Mouse (Mus musculus) limb, embryonic 10.5 days (tissue): ENCODE results near the gene Obscn. TPM values are rescaled to one million over a fixed set of nuclear protein-coding genes. Genes with fewer than 3 reads are reported as not detected.

Source experiments
- DNase-seq: peaks from one replicate; pipeline ENCODE4 v3.0.0-alpha.2; 2017; ENCODE audit warnings: low spot score
- H3K27ac ChIP-seq: fragments of 300-500 bp; sonication (generic); 2 replicates; pipeline ENCODE4 v1.5.1; 2016; ENCODE audit warnings: mild to moderate bottlenecking
- H3K27me3 ChIP-seq: fragments of 300-500 bp; sonication (generic); 2 replicates; pipeline ENCODE4 v1.6.1; 2016; ENCODE audit warnings: low read depth, mild to moderate bottlenecking; ENCODE audit not compliant: poor library complexity, severe bottlenecking
- H3K36me3 ChIP-seq: fragments of 300-500 bp; sonication (generic); 2 replicates; pipeline ENCODE4 v1.6.1; 2016; ENCODE audit warnings: mild to moderate bottlenecking, moderate library complexity
- H3K4me1 ChIP-seq: fragments of 300-500 bp; sonication (generic); 2 replicates; pipeline ENCODE4 v1.6.1; 2016
- H3K4me3 ChIP-seq: fragments of 300-500 bp; sonication (generic); 2 replicates; pipeline ENCODE4 v1.5.1; 2016; ENCODE audit warnings: mild to moderate bottlenecking, moderate library complexity
- H3K9me3 ChIP-seq: fragments of 300-500 bp; sonication (generic); replicated peaks from 2 replicates; pipeline ENCODE4 v1.6.1; 2016; ENCODE audit warnings: mild to moderate bottlenecking
- WGBS: fragments of 180-500 bp; shearing (Covaris S2); methylation state at CpG from one replicate; pipeline ENCODE4 v1.1.7; 2016; 5-methylcytosine and 5-hydroxymethylcytosine counted together
- microRNA-seq: library from miRNA; unstranded; fragments of <30 nt; microRNA quantifications from one replicate; pipeline ENCODE4, GENCODE M21; 2017
- polyA plus RNA-seq: library from polyadenylated mRNA; unstranded; fragments of >200 nt; fragmentation: Nextera tagmentation; extraction: Ambion mirVana; gene quantifications from 2 replicates; pipeline ENCODE4 v1.2.1, GENCODE M21; 2016

Gene Obscn
- polyA plus RNA-seq, 1 experiment from 2014 or later = 0.13 TPM

DNA sequence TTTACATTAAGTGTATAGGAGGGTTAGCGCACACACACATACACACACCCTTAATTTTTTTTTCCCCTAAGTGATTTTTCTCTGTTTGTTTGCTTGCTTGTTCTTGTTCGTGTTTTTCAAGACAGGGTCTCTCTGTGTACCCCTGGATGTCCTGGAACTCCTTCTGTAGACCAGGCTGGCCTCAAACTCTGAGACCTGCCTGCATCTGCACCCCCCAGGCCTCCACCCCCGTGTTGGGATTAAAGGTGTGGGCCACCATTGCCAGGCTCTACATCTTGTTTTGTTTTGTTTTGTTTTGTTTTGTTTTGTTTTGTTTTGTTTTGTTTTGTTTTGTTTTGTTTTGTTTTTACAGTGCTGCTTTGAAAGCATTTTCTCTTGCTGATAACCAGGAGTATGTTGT is 188.9 kb downstream of the Obscn start:
- peaks cover 11% of the 10 kb centered on the region for H3K4me1 ChIP-seq
- H3K4me3 ChIP-seq = no peak overlapping the region
- 73% methylated on average over 3 of the region's 3 CpGs for WGBS
- no peaks in the 10 kb centered on the region for H3K36me3 ChIP-seq
- no peak overlapping the region for H3K27ac ChIP-seq
- H3K27me3 ChIP-seq = peaks cover 86% of the 10 kb centered on the region
- DNase-seq = no peak
- no peaks in the 10 kb centered on the region for H3K9me3 ChIP-seq

Small RNAs within 50 kb of the gene (microRNA-seq; reads per million reads assigned to microRNA genes)
- gene Gm44313 = not detected

Other genes with a start within 250 kb of the Obscn start
- 5.7 and 6.9 TPM in 2 replicates for gene Zfp39, start 232.2 kb downstream of the Obscn start, polyA plus RNA-seq
- 0.05 TPM in 1 of 2 replicates, not detected in the other for gene Btnl10, start 218.5 kb downstream of the Obscn start, polyA plus RNA-seq
- gene Rnf187, start 197.5 kb downstream of the Obscn start, polyA plus RNA-seq = 222 and 238 TPM in 2 replicates
- 3.2 and 4.5 TPM in 2 replicates for gene Hist3h2ba, start 187.5 kb downstream of the Obscn start, polyA plus RNA-seq
- 8.4 and 11.3 TPM in 2 replicates for gene Hist3h2a, start 181.7 kb downstream of the Obscn start, polyA plus RNA-seq
- 0.31 and 0.35 TPM in 2 replicates for gene Trim17, start 181.7 kb downstream of the Obscn start, polyA plus RNA-seq
- 17.8 and 20.7 TPM in 2 replicates for gene Trim11, start 158.3 kb downstream of the Obscn start, polyA plus RNA-seq
- gene Iba57, start 27.3 kb upstream of the Obscn start, polyA plus RNA-seq = 3.3 and 4.5 TPM in 2 replicates
- 0.23 TPM in 1 of 2 replicates, not detected in the other for gene Gjc2, start 46.8 kb upstream of the Obscn start, polyA plus RNA-seq
- gene Guk1, start 55.8 kb upstream of the Obscn start, polyA plus RNA-seq = 145 and 155 TPM in 2 replicates
- 123 and 131 TPM in 2 replicates for gene Mrpl55, start 66.1 kb upstream of the Obscn start, polyA plus RNA-seq
- gene 2310033P09Rik, start 71.9 kb upstream of the Obscn start, polyA plus RNA-seq = 35.1 and 40.2 TPM in 2 replicates
- 648 and 692 TPM in 2 replicates for gene Arf1, start 91.9 kb upstream of the Obscn start, polyA plus RNA-seq
- 0.14 and 0.53 TPM in 2 replicates for gene Wnt3a, start 154.3 kb upstream of the Obscn start, polyA plus RNA-seq
- 1.2 and 1.8 TPM in 2 replicates for gene Wnt9a, start 170.5 kb upstream of the Obscn start, polyA plus RNA-seq
- not detected in 2 replicates for gene Prss38, start 239.3 kb upstream of the Obscn start, polyA plus RNA-seq